Mouse (Mus musculus) kidney, adult 2 months (tissue): Measurements from ENCODE around the gene Rfx4.

Source experiments
- CTCF ChIP-seq: fragments of 200-500 bp; conservative IDR thresholded peaks from 2 replicates; pipeline ENCODE4 v1.5.1; 2011; ENCODE audit warnings: low read depth, mild to moderate bottlenecking, control low read depth, low read length, moderate library complexity, mixed read lengths; ENCODE audit not compliant: insufficient read depth, insufficient read length
- POLR2A ChIP-seq: fragments of 200-500 bp; IDR thresholded peaks from one replicate; pipeline ENCODE4 v1.6.1; 2011; ENCODE audit warnings: low read depth, low read length, control low read depth

GRCm38 (mm10) chr10:84896941-84897930, 141.4 kb downstream of the Rfx4 start:
- TF ChIP-seq CTCF (no peak), POLR2A (no peak)
